Mouse (Mus musculus) intestine, embryonic 15.5 days (tissue): ENCODE data around the gene Sgpp1. TPM values are rescaled to one million over a fixed set of nuclear protein-coding genes. Genes with fewer than 3 reads are reported as not detected.

Source experiments
- ATAC-seq: fragments of 200-750 bp; cut with Nextera tagmentation; 2 replicates; pipeline ENCODE4 v1.8.0; 2017; ENCODE audit warnings: moderate TSS enrichment, moderate library complexity
- H3K27ac ChIP-seq: fragments of 300-500 bp; sonication (generic); 2 replicates; pipeline ENCODE4 v1.5.1; 2015; ENCODE audit warnings: mild to moderate bottlenecking, inconsistent platforms
- H3K27me3 ChIP-seq: fragments of 300-500 bp; sonication (generic); replicated peaks from 2 replicates; pipeline ENCODE4 v1.6.1; 2015; ENCODE audit warnings: inconsistent platforms
- H3K36me3 ChIP-seq: fragments of 300-500 bp; sonication (generic); 2 replicates; pipeline ENCODE4 v1.6.1; 2015; ENCODE audit warnings: inconsistent platforms
- H3K4me1 ChIP-seq: fragments of 300-500 bp; sonication (generic); replicated peaks from 2 replicates; pipeline ENCODE4 v1.6.1; 2015; ENCODE audit warnings: inconsistent platforms
- H3K4me2 ChIP-seq: fragments of 300-500 bp; sonication (generic); replicated peaks from 2 replicates; pipeline ENCODE4 v1.6.1; 2015; ENCODE audit warnings: mild to moderate bottlenecking, inconsistent platforms
- H3K4me3 ChIP-seq: fragments of 300-500 bp; sonication (generic); replicated peaks from 2 replicates; pipeline ENCODE4 v1.5.1; 2015; ENCODE audit warnings: inconsistent platforms
- H3K9ac ChIP-seq: fragments of 300-500 bp; sonication (generic); 2 replicates; pipeline ENCODE4 v1.6.1; 2015; ENCODE audit warnings: inconsistent platforms
- H3K9me3 ChIP-seq: fragments of 300-500 bp; sonication (generic); 2 replicates; pipeline ENCODE4 v1.6.1; 2016; ENCODE audit warnings: inconsistent platforms
- WGBS: fragments of 180-500 bp; shearing (Covaris S2); methylation state at CpG from one replicate; pipeline ENCODE4 v1.1.7; 2015; 5-methylcytosine and 5-hydroxymethylcytosine counted together
- polyA plus RNA-seq: library from polyadenylated mRNA; unstranded; fragments of >200 nt; fragmentation: Nextera tagmentation; extraction: Ambion mirVana; gene quantifications from 2 replicates; pipeline ENCODE4 v1.2.1, GENCODE M21; 2015

The Sgpp1 gene
- 16.2 and 16.3 TPM in 2 replicates for polyA plus RNA-seq

DNA sequence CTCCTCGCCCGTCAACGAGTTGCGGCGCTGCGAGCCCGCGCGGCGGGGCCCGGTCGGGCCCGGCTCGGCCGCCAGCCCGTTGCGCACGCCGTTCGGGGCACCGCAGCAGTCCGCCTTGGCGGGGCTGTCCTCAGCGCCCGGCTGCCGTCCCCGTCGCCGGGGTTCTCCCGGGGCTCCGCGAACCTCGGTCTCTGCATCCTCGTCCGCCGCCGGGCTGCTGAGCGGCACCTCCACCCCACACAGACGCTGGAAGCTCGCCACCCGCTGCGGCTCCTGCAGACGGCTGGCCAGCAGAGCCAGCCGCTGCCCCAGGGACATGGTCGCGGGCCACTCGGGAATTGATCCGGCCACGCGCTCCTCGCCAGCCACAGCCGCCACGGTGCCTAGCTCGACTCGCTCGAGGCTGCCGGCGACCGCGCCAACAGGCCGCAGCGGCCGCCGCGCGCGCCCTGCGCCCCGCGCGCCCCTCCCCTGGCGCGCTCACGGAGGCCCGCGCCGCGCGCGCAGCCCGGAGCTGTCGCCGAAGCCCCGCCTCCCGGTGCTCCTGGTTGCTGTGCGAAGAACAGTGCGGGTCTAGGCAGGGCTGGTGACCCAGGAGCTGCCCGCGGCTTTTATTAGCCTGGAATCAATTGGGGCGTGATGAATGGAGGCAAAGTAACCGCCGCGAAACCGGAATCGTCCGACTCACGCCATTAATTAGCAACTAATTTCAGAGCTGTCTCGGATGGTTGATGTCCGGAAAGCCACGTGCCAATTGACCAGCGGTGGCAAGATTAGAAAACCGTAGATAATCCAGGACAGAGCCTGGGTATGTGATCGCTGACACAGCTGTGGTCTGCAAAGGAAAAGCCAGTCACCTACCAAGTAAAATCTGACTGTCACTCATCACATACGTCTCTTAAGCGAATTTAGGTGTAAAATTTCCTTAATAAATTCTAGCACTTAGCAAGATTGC lies at the start of gene Sgpp1:
TSS of gene Sgpp1 (minus strand) at position 484 of the 955 bp plus-strand sequence.
- peak within 1 kb of the TSS; percentile 80 for H3K9ac ChIP-seq
- 0 out of 2 replicates have a peak, but pooled peaks cover 2% of the 10 kb centered on the region for H3K4me1 ChIP-seq
- H3K27ac ChIP-seq, result peak within 1 kb of the TSS; percentile 57
- no peaks in the 10 kb centered on the region for H3K27me3 ChIP-seq
- peak within 1 kb of the TSS; percentile 75 for H3K4me3 ChIP-seq
- H3K36me3 ChIP-seq, result no peaks in the 10 kb centered on the region
- no peaks in the 10 kb centered on the region for H3K9me3 ChIP-seq
- peak; percentile 96 for ATAC-seq
- H3K4me2 ChIP-seq, result peak within 1 kb of the TSS; percentile 84
- 1% methylated on average over 100 of the region's 105 CpGs for WGBS

DNA sequence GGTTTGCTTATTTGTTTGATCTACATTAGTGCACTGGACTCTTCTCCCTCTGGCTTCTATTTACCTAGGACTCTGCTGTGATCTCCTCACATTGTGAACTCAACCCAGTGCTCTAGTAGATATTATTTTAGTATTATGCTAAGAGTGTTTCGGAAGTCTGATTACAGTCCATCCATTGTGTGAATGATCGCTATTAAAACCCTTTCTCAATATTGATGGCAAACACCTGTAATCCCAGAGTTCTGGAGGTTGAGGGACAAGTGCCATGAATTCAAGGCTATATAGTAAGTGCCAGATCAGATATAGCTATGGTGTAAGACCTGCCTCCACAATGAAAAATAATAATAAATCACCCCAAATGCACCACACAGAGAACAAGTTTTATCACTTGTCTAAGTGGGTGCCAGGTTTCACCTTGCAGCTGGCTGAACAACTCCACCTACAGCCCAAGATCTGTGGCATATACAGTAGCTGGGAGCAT lies 48.8 kb upstream of the Sgpp1 start:
- Histone ChIP-seq H3K4me3 (no peak overlapping the region), H3K4me1 (no peaks in the 10 kb centered on the region), H3K36me3 (no peaks in the 10 kb centered on the region), H3K9ac (no peak overlapping the region), H3K4me2 (no peak overlapping the region), H3K27me3 (no peaks in the 10 kb centered on the region), H3K9me3 (no peaks in the 10 kb centered on the region), H3K27ac (no peak overlapping the region)
- 86% methylated on average over 2 of the region's 2 CpGs for WGBS
- ATAC-seq, result no peak

DNA sequence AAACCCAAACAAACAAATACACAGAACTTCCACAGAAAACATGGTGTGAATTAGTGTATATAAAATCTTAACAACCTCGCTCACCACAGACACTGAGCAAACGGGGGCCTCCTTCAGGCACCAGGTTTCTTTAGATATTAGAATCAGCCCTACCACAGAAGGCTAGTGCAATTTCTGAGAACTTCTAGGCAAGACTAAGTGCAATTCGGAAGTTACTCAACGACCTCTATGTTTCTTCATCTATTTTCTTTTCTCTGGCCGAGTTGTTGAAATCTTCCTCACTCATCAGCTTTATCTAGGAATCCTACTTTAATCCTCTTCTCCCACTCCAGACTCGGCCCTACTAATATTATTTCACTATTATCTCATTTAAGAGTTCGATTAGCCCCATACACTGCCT lies 46.5 kb upstream of the Sgpp1 start:
- Histone ChIP-seq H3K9ac (no peak overlapping the region), H3K4me3 (no peak overlapping the region)
- ATAC-seq, result no peak

DNA sequence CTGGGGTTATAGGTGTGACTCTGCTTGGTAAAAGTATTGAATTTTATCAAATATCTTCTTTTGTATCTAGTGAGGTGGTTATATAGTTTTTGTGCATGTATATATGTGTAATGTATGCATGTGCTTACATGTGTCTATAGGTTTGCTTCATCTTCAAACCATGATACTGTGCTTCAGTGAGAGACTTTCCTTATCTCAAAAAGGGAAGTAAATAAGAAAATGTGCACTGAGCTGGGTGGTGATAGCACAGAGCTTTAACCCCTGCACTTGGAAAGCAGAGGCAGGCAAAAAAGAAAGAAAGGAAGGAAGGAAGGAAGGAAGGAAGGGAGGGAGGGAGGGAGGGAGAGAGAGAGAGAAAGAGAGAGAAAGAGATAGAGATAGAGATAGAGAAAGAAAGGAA lies 45.9 kb upstream of the Sgpp1 start:
- H3K9me3 ChIP-seq, result no peaks in the 10 kb centered on the region
- no peaks in the 10 kb centered on the region for H3K4me1 ChIP-seq
- H3K36me3 ChIP-seq, result no peaks in the 10 kb centered on the region
- H3K9ac ChIP-seq, result no peak overlapping the region
- H3K4me3 ChIP-seq, result no peak overlapping the region
- H3K27me3 ChIP-seq, result no peaks in the 10 kb centered on the region
- no peak overlapping the region for H3K27ac ChIP-seq
- no peak overlapping the region for H3K4me2 ChIP-seq
- ATAC-seq, result no peak

More for the DNA sequence above, 46.5 kb upstream of the Sgpp1 start:
- H3K4me2 ChIP-seq, result no peak overlapping the region
- H3K27ac ChIP-seq, result no peak overlapping the region
- no peaks in the 10 kb centered on the region for H3K27me3 ChIP-seq
- H3K36me3 ChIP-seq, result no peaks in the 10 kb centered on the region
- WGBS, result 80% methylated on average over 7 of the region's 7 CpGs
- no peaks in the 10 kb centered on the region for H3K9me3 ChIP-seq
- no peaks in the 10 kb centered on the region for H3K4me1 ChIP-seq

DNA sequence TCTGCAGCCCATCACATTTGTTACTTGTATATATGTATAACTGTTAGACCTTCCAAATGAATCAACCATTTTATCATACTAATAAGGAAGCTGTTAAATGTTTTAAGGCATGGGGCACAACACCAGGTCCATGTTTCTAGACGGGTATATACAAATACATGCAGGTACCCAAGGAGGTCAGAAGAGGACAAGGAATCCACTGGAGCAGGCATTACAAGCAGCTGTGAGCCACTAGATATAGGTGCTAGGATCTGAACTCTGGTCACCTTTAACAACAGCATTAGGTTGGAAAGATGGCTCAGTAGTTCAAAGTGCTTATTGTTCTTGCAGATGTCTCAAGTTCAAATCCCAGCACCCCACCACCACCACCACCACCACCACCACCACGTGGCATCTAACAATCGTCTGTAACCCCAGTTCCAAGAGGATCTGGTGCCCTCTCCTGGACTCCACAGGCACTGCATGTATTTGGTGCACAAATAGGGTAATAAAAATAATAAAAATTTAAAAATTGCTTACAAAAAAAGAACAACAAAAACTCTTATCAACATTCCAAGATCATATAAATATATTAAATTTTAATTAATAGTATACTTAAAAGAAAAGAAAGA lies 37.0 kb upstream of the Sgpp1 start:
- Histone ChIP-seq H3K4me2 (no peak overlapping the region), H3K36me3 (no peaks in the 10 kb centered on the region), H3K9me3 (0 out of 2 replicates have a peak, but pooled peaks cover 6% of the 10 kb centered on the region), H3K27me3 (no peaks in the 10 kb centered on the region), H3K4me3 (no peak overlapping the region), H3K4me1 (no peaks in the 10 kb centered on the region), H3K9ac (no peak overlapping the region), H3K27ac (no peak overlapping the region)
- 0 out of 2 replicates have a peak, but pooled peaks have one; percentile 45 for ATAC-seq
- WGBS, result 20% methylated on average over 3 of the region's 3 CpGs

DNA sequence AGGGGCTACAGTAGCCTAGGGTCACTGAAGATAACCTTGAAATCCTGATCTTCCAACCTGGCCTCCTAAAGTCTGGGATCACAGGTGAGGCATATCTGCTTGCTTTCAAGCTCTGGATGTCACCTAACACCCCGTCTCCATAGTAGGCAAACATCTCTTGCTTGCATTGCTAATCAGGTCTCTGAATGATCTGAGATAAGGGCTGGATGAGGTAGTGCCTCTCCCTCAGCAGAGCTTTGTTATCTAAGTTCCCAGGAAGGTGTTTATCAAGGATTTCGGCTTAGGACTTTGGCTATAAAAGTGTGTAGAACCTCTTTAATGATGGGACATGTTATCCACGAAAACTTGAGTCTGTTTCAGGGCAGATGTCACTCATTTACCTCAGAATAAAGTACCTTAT lies 35.9 kb upstream of the Sgpp1 start:
- H3K4me2 ChIP-seq, result no peak overlapping the region
- no peak overlapping the region for H3K4me3 ChIP-seq
- H3K27ac ChIP-seq, result no peak overlapping the region
- no peaks in the 10 kb centered on the region for H3K36me3 ChIP-seq
- H3K27me3 ChIP-seq, result no peaks in the 10 kb centered on the region
- 0 out of 2 replicates have a peak, but pooled peaks cover 6% of the 10 kb centered on the region for H3K4me1 ChIP-seq
- H3K9ac ChIP-seq, result no peak overlapping the region
- 30% methylated on average over 3 of the region's 3 CpGs for WGBS
- ATAC-seq, result peak; percentile 78
- 0 out of 2 replicates have a peak, but pooled peaks cover 6% of the 10 kb centered on the region for H3K9me3 ChIP-seq

DNA sequence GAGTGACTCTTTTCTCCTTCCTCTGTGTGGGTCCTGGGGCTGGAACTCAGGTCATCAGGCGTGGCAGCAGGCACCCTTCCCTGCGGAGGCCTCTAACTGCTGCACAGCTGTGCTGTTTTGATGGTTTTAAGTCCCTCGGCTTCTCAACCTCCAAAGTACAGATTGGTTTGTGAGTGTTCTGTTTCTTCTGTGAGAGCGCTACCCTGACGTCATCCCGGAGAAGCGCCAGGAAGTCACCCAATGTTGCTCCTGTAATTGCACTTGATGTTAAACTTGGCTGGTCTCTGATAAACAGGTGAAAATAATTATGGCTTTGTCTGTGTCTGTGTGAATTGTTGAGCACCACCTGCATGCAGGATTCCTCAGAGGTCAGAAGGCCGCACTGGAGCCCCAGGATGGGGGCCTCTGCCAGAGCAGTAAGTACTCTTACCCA lies 31.4 kb upstream of the Sgpp1 start:
- Histone ChIP-seq H3K4me3 (no peak overlapping the region), H3K9me3 (no peaks in the 10 kb centered on the region), H3K36me3 (no peaks in the 10 kb centered on the region), H3K27me3 (no peaks in the 10 kb centered on the region), H3K27ac (no peak overlapping the region), H3K4me2 (no peak overlapping the region), H3K4me1 (0 out of 2 replicates have a peak, but pooled peaks cover 6% of the 10 kb centered on the region), H3K9ac (no peak overlapping the region)
- WGBS, result 41% methylated on average over 8 of the region's 8 CpGs
- peak; percentile 32 for ATAC-seq

DNA sequence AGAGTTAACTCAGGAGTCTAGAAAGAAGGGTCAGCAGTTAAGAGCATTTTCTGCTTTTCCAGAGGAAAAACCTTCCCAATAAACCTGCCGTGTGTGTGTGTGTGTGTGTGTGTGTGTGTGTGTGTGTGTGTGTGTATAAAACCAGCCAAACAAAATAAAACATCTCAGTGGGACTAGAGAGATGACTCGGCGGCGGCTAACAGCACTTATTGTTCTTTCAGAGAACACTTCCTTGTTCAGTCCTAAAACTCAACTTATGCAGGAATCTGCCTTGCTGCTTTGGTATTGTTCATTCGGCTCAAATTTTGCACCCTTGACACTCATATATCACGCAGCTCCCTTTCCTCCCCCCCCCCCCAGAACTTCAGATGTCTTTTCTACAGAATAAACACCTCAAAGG lies 30.9 kb upstream of the Sgpp1 start:
- Histone ChIP-seq H3K27ac (no peak overlapping the region), H3K36me3 (no peaks in the 10 kb centered on the region), H3K4me3 (no peak overlapping the region), H3K27me3 (no peaks in the 10 kb centered on the region), H3K4me1 (0 out of 2 replicates have a peak, but pooled peaks cover 6% of the 10 kb centered on the region), H3K9me3 (no peaks in the 10 kb centered on the region), H3K4me2 (no peak overlapping the region), H3K9ac (no peak overlapping the region)
- ATAC-seq, result 0 out of 2 replicates have a peak, but pooled peaks have one; percentile 19
- 47% methylated on average over 6 of the region's 6 CpGs for WGBS

DNA sequence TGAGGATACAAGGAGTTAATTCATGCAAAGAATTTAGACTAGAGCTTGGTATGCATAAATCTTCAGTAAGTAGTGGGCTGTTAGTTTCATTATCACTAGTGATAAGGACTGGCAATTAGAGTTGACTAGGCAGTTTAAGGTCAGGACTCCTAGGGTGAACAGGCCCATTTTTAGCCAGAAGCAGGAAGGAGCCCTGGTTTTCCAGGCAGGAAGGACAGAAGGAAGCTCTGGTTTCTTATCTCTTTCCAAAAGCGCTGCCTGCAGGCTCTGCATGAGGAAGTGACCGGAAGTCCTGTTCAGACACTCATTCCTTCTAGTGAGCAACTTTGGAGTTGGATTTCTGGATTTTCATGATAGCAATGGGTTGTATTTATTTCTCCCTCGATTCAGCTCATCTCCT lies 30.2 kb upstream of the Sgpp1 start:
- 60% methylated on average over 3 of the region's 3 CpGs for WGBS
- H3K4me1 ChIP-seq, result 0 out of 2 replicates have a peak, but pooled peaks cover 6% of the 10 kb centered on the region
- H3K4me3 ChIP-seq, result no peak overlapping the region
- no peaks in the 10 kb centered on the region for H3K36me3 ChIP-seq
- no peak overlapping the region for H3K27ac ChIP-seq
- H3K27me3 ChIP-seq, result no peaks in the 10 kb centered on the region
- ATAC-seq, result no peak
- no peaks in the 10 kb centered on the region for H3K9me3 ChIP-seq
- H3K9ac ChIP-seq, result no peak overlapping the region
- H3K4me2 ChIP-seq, result no peak overlapping the region

DNA sequence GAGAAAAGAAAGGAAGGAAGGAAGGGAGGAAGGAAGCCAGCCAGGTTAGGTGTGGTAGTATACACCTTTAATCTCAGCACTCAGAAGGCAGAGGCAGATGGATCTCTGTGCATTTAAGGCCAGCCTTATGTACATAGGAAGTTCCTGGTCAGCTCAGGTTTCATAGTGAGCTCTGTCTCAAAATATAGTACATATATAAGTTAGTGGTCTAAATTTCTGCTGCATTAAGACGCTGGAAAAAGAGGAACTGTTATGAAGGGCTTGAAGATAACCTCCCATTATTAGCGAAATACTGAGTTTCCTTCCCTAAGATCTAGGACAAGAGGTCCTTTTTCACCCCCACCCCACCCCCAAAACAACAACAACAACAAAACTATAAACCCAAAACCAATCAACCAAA lies 20.9 kb upstream of the Sgpp1 start:
- H3K9me3 ChIP-seq, result no peaks in the 10 kb centered on the region
- WGBS, result 93% methylated on average over 2 of the region's 2 CpGs
- 0 out of 2 replicates have a peak, but pooled peaks cover 7% of the 10 kb centered on the region for H3K4me1 ChIP-seq
- ATAC-seq, result no peak
- no peak overlapping the region for H3K9ac ChIP-seq
- no peaks in the 10 kb centered on the region for H3K27me3 ChIP-seq
- H3K27ac ChIP-seq, result no peak overlapping the region
- H3K4me2 ChIP-seq, result no peak overlapping the region
- no peak overlapping the region for H3K4me3 ChIP-seq
- H3K36me3 ChIP-seq, result no peaks in the 10 kb centered on the region

DNA sequence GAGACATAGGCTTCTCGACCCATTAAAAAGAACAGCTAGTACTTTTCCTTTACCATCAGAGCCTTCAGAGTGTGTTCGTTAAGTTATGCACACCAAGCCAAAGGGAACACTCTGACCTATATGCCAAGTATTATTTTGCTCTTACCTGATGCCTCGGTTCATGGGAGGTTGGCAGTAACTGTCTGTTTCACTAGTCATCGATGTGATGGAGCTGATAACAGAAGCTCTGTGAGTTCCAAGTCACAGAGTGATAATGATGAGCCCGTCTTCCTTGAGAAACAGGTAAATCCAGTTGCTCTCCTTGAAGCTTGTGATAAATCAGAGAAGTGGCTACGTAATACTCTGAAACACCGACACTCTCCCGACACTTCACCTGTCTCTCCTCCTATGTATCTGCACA lies 18.2 kb upstream of the Sgpp1 start:
- Histone ChIP-seq H3K4me2 (no peak overlapping the region), H3K27ac (no peak overlapping the region), H3K36me3 (no peaks in the 10 kb centered on the region), H3K9ac (no peak overlapping the region), H3K4me1 (0 out of 2 replicates have a peak, but pooled peaks cover under 1% of the 10 kb centered on the region), H3K4me3 (no peak overlapping the region), H3K9me3 (no peaks in the 10 kb centered on the region), H3K27me3 (no peaks in the 10 kb centered on the region)
- WGBS, result 73% methylated on average over 8 of the region's 8 CpGs
- ATAC-seq, result no peak

DNA sequence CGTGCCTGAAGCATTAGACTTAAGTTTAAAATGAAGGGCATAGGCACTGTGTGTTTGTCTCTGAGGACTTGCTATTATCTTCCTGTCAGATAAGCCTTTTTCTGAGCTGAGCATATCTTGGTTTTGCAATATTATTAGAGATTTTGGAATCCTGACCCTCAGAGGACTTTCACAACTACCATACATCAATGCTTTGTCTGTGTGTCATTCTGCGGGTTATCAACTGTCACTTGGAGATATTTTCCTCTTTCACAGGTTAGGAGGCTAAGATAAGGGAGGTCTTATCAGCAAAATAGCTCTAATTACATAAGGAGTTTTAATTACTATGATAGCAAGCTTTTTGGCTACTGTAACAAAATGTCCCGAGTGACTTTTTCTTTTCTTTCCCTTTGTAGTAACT lies 16.5 kb upstream of the Sgpp1 start:
- Histone ChIP-seq H3K27me3 (no peaks in the 10 kb centered on the region), H3K9ac (no peak overlapping the region), H3K27ac (no peak overlapping the region), H3K4me3 (no peak overlapping the region), H3K9me3 (no peaks in the 10 kb centered on the region), H3K4me2 (no peak overlapping the region), H3K36me3 (no peaks in the 10 kb centered on the region), H3K4me1 (no peaks in the 10 kb centered on the region)
- 67% methylated on average over 3 of the region's 3 CpGs for WGBS
- ATAC-seq, result no peak
